Mouse (Mus musculus): ENCODE measurements around the gene Gm20388. TPM values are rescaled to one million over a fixed set of nuclear protein-coding genes. Genes with fewer than 3 reads are reported as not detected.

Gm20388 gene
- total RNA-seq, 1 experiment from 2014 or later: 10.0 TPM

DNA sequence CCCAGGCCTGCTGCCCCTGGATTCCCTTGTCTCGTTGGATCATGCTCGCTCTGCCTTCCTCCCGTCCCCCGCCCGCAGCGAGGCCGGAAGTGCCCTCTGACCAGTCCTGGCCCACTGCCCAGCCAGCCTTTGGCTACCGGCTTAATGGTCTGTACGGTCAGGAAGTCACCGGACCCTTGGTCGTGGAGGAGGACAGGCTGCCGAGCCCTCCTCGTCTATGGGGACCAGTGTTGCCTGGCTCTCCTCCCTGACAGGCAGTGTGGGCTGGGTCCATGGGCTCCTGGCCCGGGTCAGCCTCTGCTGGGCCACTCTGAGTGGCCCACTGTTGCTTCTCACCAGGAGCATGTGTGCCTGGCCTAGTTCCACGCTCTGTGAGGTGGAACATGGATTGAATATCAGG is 584.3 kb downstream of the Gm20388 start:
- ATAC-seq (replicated peaks; ENCODE audit: insufficient number of reproducible peaks, low FRiP score, low TSS enrichment, poor library complexity, severe bottlenecking): no peak

DNA sequence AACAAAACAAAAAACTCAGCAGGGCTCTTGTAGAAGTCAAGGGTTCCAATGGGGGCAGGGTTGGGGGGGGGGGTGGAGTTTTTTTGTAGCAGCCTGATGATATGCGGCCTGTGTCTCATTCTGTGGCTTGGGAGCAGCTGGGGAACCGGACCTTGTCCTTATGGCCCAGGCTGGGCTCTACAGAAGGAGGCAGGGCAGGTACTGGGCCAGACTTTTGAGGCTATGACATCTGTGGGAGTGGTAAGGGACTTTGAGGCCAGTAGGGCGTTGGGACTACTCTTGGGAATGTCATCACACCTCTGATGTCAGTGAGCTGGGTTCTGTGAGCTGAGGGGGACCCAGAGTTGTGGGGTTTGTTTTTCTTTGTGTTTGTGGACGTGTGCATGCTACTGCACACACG is 584.8 kb downstream of the Gm20388 start:
- no peak for ATAC-seq (replicated peaks; ENCODE audit: insufficient number of reproducible peaks, low FRiP score, low TSS enrichment, poor library complexity, severe bottlenecking)

DNA sequence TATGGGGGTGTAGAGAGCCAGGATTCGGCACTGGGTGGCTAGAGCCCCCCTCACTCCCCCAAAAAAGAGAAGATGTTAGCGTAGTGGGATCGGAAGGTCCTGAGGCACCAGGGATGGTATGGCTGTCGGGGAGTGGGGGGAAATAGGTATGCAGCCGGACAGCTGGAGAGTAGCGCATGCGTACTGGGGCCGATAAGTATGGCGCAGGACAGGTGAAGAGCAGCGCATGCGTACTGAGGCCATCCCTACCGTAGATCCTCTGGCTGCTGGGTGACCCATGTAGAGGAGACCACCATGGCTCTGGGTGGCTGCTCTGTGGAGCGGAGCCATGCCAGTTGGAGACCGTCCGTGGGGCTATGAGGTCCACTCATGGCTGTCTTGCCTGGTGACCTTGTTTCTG is 585.8 kb downstream of the Gm20388 start:
- ATAC-seq (replicated peaks; ENCODE audit: insufficient number of reproducible peaks, low FRiP score, low TSS enrichment, poor library complexity, severe bottlenecking): no peak

DNA sequence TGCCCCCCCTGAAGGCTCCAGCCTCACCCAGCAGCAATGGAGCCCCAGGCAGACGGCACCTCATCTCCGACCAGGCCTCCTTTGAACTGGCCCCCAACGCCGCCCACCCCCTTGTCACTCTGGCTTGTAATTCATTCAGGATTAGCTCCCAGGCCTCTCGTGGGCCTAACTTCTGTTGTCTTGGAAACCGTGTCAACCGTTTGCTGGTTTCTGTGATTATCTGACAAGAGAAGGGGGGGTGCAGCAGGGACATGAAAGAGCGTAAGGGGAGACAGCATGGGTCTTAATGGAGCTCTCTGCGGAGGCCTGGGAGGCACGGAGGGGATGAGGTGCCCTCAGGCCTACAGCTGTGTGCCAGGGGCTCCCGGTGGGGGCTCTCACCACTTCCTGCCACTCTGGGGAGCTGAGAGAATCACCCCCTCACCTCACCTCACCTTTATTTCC is 586.9 kb downstream of the Gm20388 start:
- ATAC-seq (replicated peaks; ENCODE audit: insufficient number of reproducible peaks, low FRiP score, low TSS enrichment, poor library complexity, severe bottlenecking): no peak

DNA sequence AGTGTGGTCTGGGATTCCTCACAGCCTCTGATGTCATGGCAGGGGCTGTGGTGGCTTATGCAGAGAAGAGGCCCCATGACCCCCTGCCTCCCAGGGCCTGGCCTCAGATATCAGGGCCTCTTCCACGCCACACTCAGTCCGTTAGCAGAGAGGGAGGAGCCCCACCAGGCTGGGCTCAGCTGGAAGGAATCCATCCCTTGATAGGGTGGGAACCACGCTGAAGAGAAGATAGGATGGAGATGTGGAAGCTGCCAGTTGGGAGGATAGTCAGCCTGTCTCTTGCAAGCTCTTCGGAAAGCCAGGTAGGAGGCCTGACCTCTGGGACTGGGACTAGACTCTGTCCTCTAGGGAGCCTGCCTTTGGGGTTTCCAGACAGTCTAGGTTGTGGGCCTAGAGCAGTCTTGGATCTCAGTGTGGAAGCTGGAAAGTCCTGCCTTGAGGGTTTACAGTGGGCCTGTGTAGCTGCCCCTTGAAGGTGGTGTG is 587.7 kb downstream of the Gm20388 start:
- no peak for ATAC-seq (replicated peaks; ENCODE audit: insufficient number of reproducible peaks, low FRiP score, low TSS enrichment, poor library complexity, severe bottlenecking)

DNA sequence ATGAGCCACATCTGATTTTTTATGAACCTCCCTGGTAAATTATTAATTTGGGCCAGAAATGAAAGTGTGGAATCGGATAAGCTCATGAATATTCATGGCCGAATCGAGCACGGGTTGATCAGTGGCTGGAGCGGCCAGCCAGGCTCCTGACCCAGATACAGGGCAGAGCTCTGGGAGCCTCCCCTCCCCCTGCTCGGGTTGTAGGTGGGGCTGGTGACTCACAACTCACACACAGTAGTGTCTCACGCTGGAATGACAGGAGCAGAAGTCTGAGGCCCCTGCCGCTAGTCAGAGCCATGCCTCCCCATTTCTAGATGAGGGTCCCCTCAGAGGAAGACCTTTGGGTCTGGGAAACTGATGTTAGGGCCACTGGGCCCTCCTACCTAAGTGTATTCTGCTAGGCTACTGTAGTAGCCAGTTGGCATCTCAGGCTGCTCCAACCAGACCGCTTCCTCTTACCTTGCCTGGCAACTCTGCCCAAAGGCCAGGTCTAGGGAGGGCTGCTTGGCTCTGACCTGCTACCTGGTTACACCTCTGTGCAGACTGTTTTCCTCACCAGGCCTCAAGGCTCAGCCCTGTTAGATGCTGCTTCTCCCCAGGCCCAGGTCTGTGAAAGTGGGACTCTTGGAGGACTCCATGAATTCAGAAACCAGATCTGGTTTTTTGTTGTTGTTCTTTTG is 588.4 kb downstream of the Gm20388 start:
- no peak for ATAC-seq (replicated peaks; ENCODE audit: insufficient number of reproducible peaks, low FRiP score, low TSS enrichment, poor library complexity, severe bottlenecking)

DNA sequence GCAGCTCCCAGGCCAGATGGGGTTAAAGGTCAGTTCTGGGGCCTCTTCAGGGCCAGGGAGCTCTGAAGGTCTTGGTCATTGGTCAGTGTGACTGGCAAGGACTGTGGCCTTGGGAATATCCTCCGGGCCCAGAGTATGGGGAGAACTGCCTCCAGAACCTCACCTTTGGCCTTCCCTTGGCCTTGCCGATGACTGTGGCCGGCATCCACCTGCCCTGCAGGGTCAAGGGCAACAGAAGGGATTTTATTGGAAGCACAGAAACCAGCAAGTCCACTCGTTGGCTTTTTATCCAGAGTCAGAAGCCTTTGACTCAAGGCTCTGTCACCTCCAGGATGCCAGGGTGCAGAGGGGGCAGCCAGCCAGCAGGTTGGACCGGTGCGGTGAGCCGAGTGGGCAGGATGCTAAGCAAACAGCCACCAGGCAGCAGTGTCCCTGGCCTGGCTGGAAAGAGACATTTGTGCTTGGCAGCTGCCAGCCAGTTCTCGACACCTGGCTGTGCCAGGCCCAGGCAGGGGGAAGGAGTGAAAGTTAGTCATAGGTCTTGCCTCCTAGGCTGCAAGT is 590.1 kb downstream of the Gm20388 start:
- ATAC-seq (replicated peaks; ENCODE audit: insufficient number of reproducible peaks, low FRiP score, low TSS enrichment, poor library complexity, severe bottlenecking): no peak

DNA sequence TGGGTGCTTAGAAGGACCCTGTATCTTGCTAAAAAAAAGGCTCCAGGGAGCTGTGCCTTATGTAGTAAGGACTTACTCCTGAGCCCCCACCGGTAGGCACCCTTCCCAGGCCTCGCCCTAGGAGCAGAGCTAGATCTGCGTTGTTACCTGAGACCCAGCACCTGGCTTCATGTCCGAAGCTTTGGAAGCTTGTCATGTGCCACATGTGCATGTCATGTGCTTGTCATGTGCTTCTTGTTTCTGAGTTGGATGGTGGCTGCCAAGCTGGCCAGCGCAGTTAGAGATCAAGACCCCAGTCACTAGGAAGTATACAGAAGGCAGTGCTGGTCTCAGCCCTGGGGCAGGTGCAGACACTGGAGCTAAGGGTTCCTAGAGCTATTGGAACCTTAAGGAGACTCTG is 590.8 kb downstream of the Gm20388 start:
- ATAC-seq (replicated peaks; ENCODE audit: insufficient number of reproducible peaks, low FRiP score, low TSS enrichment, poor library complexity, severe bottlenecking): no peak

DNA sequence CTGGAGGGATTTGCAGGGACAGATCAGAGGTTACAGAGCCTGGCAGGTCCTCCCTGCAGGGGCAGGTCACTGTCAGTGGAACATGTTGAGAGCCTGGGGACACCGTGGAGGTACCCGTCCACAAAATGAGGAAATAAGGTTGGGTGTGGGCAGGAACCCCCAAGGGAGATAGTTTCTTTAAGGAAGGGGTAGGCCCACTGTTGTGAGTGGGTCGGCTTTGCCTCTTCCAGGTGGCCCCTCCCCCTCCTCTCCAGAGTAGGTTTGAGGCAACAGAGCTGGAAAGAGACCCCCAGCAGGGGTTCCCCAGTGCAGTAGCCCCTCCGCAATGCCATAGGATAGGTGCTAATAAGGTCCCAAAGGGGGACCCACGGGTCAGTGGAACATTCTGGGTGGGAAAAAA is 591.8 kb downstream of the Gm20388 start:
- peak; percentile 33; the same call in 1 of the 2 replicates for ATAC-seq (replicated peaks; ENCODE audit: insufficient number of reproducible peaks, low FRiP score, low TSS enrichment, poor library complexity, severe bottlenecking)

DNA sequence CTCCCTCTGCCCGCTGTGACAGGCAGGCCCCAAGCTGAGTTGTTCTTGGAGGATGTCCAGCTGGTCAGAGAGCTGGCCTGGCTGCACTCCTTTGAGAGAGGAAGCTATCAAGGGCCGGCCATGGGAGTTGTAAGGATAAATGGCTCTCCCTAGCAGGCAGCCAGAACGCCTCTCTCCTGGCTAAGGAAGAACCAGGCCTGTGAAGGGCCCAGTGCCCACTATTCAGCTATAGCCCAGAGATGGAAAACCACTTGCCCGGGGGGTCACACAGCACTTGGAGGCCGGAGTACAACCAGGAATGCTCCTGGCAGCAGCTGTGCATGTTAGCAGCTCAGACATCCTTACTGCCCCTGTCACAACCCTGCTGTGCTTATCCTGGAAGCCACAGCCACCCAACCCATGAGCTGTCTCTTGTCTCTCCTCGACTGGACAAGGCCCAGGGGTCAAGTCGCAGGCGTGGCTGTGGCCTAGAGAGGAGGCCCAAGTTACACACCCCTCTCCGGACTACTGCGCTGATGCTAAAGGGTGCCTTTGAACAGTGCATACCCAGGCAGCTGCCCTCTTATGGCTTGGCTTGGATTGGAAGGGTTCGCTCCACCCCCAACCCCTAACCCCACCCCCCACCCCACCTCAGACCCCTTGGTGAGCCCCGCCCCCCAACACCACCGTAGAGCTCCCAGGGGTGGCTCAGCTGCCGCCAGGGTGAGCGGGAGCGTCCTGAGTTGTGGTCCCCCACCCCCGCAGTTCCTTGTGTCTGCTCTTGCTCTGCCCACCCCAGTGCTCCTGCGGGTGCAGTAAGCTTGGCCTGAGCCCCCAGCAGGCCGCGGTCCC is 593.8 kb downstream of the Gm20388 start:
- no peak for ATAC-seq (replicated peaks; ENCODE audit: insufficient number of reproducible peaks, low FRiP score, low TSS enrichment, poor library complexity, severe bottlenecking)

DNA sequence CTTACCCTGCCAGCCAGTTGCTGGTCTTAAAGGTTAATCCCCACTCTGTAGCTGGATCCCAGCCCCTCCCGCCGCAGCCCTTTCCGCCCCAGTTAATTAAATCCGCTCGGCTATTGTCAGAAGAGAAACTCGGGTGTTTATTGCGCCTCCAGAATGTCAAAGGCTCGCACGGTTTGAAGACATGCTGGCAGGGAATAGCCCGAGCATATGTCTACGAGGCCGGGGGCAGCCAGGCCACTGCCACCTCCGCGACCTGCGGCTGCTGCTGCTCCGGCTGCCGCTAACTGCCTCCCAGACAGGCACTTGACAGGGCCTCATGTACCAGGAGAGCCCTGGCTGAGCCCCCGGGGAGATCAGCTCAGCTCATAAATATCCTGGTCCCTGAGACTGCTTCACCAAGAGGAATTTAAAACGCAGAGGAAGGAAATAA is 594.5 kb downstream of the Gm20388 start:
- ATAC-seq (replicated peaks; ENCODE audit: insufficient number of reproducible peaks, low FRiP score, low TSS enrichment, poor library complexity, severe bottlenecking): no peak

DNA sequence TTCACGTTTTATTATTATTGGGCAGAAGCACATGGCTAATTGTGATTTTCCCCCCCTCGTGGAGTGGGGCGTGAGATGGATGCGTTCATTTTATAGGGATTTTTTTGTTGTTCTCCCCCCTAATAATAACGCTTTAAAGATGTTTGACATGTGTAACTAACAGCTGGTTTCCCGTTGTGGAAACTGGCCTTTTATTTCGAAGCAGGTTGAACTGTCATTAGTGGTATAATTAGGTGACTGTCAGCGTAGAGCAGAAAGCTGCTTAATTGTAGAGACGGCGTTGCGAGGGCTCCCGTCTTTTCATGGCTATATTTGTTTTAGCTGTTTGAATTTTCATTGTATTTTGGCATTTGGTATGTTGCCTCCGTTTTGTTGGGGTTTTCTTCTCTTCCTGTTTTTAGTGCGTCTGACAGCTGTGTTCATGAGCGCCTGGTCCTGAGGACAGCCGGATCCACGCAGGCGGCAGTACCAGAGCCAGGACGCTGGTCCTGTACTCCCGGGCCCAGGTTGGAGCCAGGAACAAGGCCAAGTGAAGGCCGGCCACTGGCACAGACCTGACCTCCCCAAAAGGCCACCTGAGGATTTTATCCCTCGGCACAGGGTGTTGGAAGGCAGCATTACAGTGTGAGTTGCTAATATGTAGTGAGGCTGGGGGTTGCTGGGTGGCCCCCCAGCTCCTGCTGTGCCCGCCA is 595.1 kb downstream of the Gm20388 start:
- ATAC-seq (replicated peaks; ENCODE audit: insufficient number of reproducible peaks, low FRiP score, low TSS enrichment, poor library complexity, severe bottlenecking): no peak

DNA sequence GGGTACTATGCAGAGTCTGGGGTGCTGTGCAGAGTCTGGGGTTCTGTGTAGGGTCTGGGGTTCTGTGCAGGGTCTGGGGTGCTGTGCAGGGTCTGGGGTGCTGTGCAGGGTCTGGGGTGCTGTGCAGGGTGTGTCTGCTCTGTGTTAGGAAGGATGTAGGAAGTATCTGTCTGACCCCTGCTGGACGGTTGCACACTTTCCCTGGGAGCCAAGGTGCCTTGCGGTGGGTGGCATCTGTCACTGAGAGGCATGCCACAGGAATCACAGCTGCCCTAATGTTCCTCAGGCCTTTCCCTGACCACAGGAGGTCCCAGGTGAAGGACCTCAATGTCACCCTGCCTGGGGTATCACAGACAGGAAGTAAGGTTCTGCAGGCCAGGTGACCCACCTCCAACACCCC is 595.9 kb downstream of the Gm20388 start:
- ATAC-seq (replicated peaks; ENCODE audit: insufficient number of reproducible peaks, low FRiP score, low TSS enrichment, poor library complexity, severe bottlenecking): 0 out of 2 replicates have a peak, but pooled peaks have one; percentile 25

DNA sequence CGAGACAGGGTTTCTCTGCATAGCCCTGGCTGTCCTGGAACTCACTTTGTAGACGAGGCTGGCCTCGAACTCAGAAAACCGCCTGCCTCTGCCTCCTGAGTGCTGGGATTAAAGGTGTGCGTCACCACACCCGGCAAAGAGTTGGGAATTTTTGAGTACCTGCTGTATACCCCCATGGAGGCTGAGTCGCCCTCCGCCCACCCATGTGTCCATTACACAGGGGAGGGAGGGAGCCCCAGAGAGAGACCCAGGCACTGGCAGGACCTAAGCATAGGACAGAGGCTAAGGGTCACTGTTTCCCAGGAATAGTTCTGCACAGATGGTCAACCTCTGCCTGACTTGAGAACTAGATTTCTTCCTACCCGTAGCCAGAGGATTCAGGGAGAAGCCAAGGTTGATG is 596.6 kb downstream of the Gm20388 start:
- ATAC-seq (replicated peaks; ENCODE audit: insufficient number of reproducible peaks, low FRiP score, low TSS enrichment, poor library complexity, severe bottlenecking): no peak

DNA sequence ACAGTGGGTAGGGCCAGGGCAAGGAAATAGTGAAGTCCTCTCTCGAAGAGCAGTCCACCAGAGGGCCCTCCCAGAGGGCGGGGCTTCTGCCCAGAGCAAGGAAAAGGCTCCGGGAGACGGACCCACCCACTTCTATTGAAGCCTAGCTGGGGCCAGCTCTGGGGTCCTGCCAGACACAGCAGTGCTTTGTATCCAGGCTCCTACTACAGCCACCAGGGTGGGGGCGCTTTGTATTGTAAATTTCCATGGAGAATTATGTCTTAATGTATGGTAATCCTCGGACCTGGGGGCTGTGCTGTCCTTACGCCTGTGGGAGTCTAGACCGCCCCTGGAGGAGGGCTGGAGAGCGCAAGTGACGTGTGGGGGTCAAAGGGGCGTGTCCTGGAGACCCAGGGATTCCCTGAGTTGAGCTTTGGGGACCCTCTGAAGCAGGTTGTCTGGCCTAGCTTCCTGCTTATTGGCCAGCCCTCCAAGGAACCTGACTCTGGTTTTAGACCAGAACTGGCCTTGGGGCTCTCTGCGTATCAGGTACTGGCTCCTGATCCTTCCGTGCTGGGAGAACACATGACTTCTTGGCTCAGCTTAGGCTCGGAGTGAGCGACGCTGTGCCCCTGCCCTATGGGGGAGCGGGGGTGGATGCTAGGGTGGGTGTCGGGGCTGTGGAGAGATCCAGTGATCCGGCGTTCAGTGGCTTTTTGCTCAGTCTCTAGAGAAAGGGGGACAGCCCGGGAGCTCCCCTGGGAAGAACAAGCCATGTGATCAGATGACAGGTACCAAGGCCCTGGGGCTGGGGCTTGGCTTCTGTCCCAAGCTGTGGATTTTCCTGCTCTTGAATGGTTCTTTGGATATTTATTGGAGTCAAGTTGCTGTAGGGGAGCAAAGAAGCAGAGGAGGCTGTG is 598.7 kb downstream of the Gm20388 start:
- ATAC-seq (replicated peaks; ENCODE audit: insufficient number of reproducible peaks, low FRiP score, low TSS enrichment, poor library complexity, severe bottlenecking): no peak

DNA sequence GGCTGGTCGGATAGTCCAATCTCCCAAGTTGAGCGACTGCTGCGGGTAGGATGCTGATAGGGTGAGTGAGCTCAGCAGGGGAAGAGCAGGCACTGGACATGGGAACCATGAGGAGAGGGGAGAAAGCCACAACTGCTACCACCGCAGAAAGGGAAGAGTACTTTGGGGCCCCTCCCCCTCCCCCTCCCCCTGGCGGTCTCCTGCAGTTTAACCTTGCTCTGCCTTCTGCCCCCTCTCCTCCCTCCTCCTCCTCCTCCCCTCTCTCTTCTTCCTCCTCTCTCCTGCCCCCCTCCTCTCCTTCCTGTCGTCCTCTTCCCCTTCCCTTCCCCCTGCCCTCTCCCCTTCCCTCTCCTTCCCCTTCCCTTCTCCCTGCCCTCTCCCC is 599.4 kb downstream of the Gm20388 start:
- ATAC-seq (replicated peaks; ENCODE audit: insufficient number of reproducible peaks, low FRiP score, low TSS enrichment, poor library complexity, severe bottlenecking): no peak

DNA sequence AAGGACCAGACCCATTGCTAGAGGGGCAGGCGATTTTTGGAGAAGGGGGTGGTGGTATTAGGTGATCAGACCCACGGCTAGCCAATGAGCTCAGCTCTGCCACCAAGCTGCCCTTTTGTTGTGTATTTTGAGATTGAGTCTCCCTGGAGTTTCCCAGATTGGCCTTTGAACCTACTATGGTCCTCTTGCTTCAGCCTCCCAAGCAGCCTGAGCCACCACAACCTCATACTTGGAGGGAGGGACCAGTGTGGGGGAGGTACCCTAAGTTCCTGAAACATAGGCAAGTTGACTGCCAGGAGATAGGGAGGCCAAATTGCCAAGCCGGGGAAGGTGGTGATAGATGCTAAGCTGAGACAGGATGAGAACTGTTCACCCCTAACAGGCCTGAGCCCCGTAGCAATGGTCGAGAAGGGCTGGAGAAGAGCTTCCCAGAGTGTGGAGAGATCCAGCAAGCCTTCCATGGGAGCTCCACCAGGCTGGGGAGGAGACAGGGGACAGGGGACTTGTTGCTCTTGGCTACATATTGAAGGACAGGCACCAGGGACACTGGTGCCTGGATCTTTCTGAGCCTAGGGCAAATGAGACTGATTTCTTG is 600.3 kb downstream of the Gm20388 start:
- no peak for ATAC-seq (replicated peaks; ENCODE audit: insufficient number of reproducible peaks, low FRiP score, low TSS enrichment, poor library complexity, severe bottlenecking)

DNA sequence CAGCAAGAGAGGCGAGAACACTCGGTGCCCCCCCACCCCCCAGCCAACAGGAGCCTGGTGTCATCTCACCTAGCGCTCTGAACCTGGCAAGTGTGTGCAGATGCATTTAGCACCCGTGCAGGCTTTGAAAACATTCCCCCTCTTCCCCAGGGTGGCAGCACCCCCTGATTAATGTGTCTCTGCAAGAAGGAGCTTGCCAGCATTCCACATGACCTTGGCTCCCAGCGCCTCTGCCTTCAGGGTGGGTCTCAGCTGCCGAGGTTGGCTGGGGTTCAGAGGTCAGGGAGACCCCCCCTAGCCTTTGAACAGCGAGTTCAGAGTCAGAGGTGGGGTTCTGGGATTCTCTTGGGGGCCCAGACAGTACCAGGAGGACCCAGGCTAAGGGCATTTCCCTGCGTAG is 601.1 kb downstream of the Gm20388 start:
- ATAC-seq (replicated peaks; ENCODE audit: insufficient number of reproducible peaks, low FRiP score, low TSS enrichment, poor library complexity, severe bottlenecking): no peak

Measured in monocyte, adult 5-6 weeks (primary cell).